Mouse (Mus musculus): ENCODE results near the gene Mettl22.

- no peak for TF ChIP-seq CTCF (IDR thresholded peaks at IDR 0.05; ENCODE audit: low read depth)
- TF ChIP-seq EP300 (IDR thresholded peaks at IDR 0.05; ENCODE audit: low read depth), result no peak
Observed at GRCm38 (mm10) chr16:8533477-8533876, 62.9 kb downstream of the Mettl22 start.

Data from liver, embryonic 14.5 days (tissue).